Mouse (Mus musculus): ENCODE data around the gene Tln1.
A peak's percentile ranks its signal among the peaks of the same experiment; 100 is the strongest.

DNA sequence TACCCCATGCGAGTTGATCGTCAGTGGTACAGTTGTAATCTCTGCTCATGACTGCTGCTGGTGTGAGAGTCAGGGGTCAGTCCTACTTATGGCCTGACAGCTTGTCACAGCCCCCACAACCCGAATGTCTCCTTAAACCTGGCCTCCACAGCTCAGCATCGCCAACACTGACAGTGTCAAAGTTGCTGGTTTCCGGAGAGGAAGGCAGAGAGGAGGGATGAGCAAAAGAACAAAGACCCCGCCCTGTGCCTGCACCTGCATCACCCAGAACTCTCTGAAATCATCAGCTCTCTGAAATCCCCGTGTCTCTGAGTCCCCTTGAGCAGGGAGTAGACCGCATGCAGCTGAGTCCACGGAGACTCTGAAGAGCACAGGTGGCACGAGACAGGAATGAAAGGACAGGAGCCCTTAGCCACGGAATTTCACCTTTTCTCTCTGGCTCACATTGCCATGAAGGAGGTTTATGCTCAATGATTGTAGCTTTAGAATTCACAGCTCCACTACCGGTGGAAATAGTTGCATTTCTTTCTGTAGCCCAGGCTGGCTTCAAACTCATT lies 78.9 kb downstream of the Tln1 start, which contains the start of gene Sit1:
- no peak for TF ChIP-seq CTCF (IDR thresholded peaks at IDR 0.05; ENCODE audit: borderline replicate concordance, control insufficient read depth, extremely low read depth, insufficient read depth, low read length, poor library complexity)
- peak; percentile 75 for TF ChIP-seq POLR2A (IDR thresholded peaks at IDR 0.05; ENCODE audit: control insufficient read depth, extremely low read depth, insufficient read depth, low read length, poor library complexity)
